ENCODE assay signal across 27 mouse cellular contexts in genomic region chr13:41445067-41445808, GRCm38 (mm10). TPM values are rescaled to one million over a fixed set of nuclear protein-coding genes. Genes with fewer than 3 reads are reported as not detected.
A peak's percentile ranks its signal among the peaks of the same experiment; 100 is the strongest.
DNase-seq lines count a peak whose midpoint lies in the region; ATAC-seq and TF ChIP-seq lines count a peak whose summit lies in the region.
"Had no signal": no experiment of that assay in that cellular context is flagged by ENCODE, and none has a peak within 500 bp of the region (broad histone marks: within the 10 kb centered on the region; RNA-seq: fewer than 3 reads in every experiment).

No protein-coding gene starts in this region.

- TF ChIP-seq POLR2A in embryonic fibroblast, embryonic 13.5 days (IDR thresholded peaks at IDR 0.05; ENCODE audit: low read depth, low read length): no peak

- ATAC-seq in CD4-positive, CD25-positive, alpha-beta regulatory T cell, adult 4 months: peak; percentile 47
- no peak for ATAC-seq in lung, postnatal 0 days
- ATAC-seq: forebrain, embryonic 13.5 days; forebrain, embryonic 16.5 days; hindbrain, postnatal 0 days; intestine, postnatal 0 days; Patski had no signal

- H3K9me3 ChIP-seq in lung, postnatal 0 days (ENCODE audit: low read length): no peaks in the 10 kb centered on the region
- H3K9me3 ChIP-seq: embryonic facial prominence, embryonic 10.5 days; embryonic facial prominence, embryonic 13.5 days; forebrain, embryonic 10.5 days; forebrain, embryonic 13.5 days; heart, embryonic 12.5 days; heart, embryonic 15.5 days had no signal

- no peaks in the 10 kb centered on the region for H3K27me3 ChIP-seq in lung, postnatal 0 days (replicated peaks; ENCODE audit: insufficient read depth, low read length)
- H3K27me3 ChIP-seq: embryonic facial prominence, embryonic 13.5 days; forebrain, embryonic 13.5 days; Patski had no signal

- H3K4me2 ChIP-seq in lung, postnatal 0 days (replicated peaks; ENCODE audit: low read depth, low read length): no peak overlapping the region
- H3K4me2 ChIP-seq: embryonic facial prominence, embryonic 13.5 days; forebrain, embryonic 13.5 days; heart, embryonic 12.5 days; heart, embryonic 15.5 days; hindbrain, embryonic 14.5 days had no signal

- H3K4me1 ChIP-seq in embryonic fibroblast, embryonic 13.5 days (ENCODE audit: control insufficient read depth, insufficient read depth, low read length): peaks cover 22% of the 10 kb centered on the region
- peaks cover 6% of the 10 kb centered on the region; the same call in 1 of the 2 replicates for H3K4me1 ChIP-seq in lung, postnatal 0 days (ENCODE audit: insufficient read depth, low read depth, low read length)
- H3K4me1 ChIP-seq: heart, embryonic 12.5 days; heart, embryonic 15.5 days had no signal

- 92% methylated on average over 3 of the region's 3 CpGs for WGBS in lung, postnatal 0 days

- DNase-seq in Muller cell, postnatal 12 days (ENCODE audit: inconsistent ontology term): peak; percentile 46
- no peak for DNase-seq in spleen, postnatal 10 days (ENCODE audit: low spot score in 2 of 2)
- no peak for DNase-seq in lung, postnatal 0 days (ENCODE audit: low spot score)
- no peak for DNase-seq in B cell, adult 2 months
- DNase-seq: adrenal gland, adult 2 months; adrenal gland, postnatal 25 days; cerebellum, adult 18-20 months; cerebellum, adult 9-11 months; cerebellum, postnatal 36 days; embryo, embryonic 11 days; gastrocnemius, postnatal 25 days; heart, adult 18-20 months; heart, postnatal 4 days; kidney, adult 2 months had no signal

- no peak for TF ChIP-seq EP300 in lung, postnatal 0 days (IDR thresholded peaks at IDR 0.05)

- H3K4me3 ChIP-seq in embryonic fibroblast, embryonic 13.5 days (ENCODE audit: insufficient read depth, low read length): no peak overlapping the region
- no peak overlapping the region for H3K4me3 ChIP-seq in lung, postnatal 0 days (ENCODE audit: low read depth, low read length)
- H3K4me3 ChIP-seq: embryonic facial prominence, embryonic 10.5 days; embryonic facial prominence, embryonic 13.5 days; forebrain, embryonic 10.5 days; forebrain, embryonic 13.5 days; heart, embryonic 12.5 days; heart, embryonic 15.5 days had no signal

- no peaks in the 10 kb centered on the region for H3K36me3 ChIP-seq in lung, postnatal 0 days (ENCODE audit: insufficient read depth, low read length)
- H3K36me3 ChIP-seq: embryonic facial prominence, embryonic 10.5 days; embryonic facial prominence, embryonic 13.5 days; forebrain, embryonic 10.5 days; heart, embryonic 12.5 days; heart, embryonic 15.5 days had no signal

- H3K27ac ChIP-seq in embryonic fibroblast, embryonic 13.5 days (ENCODE audit: insufficient read depth, low read length): peak overlapping the region; percentile 65
- H3K27ac ChIP-seq in lung, postnatal 0 days (ENCODE audit: low read length): no peak overlapping the region
- H3K27ac ChIP-seq: embryonic facial prominence, embryonic 10.5 days; embryonic facial prominence, embryonic 13.5 days; forebrain, embryonic 10.5 days; forebrain, embryonic 13.5 days; heart, embryonic 15.5 days; hindbrain, embryonic 14.5 days; hindbrain, postnatal 0 days had no signal

- TF ChIP-seq CTCF in embryonic fibroblast, embryonic 13.5 days (IDR thresholded peaks at IDR 0.05; ENCODE audit: borderline replicate concordance, insufficient read depth, low read length): no peak
- no peak for TF ChIP-seq CTCF in lung, postnatal 0 days (IDR thresholded peaks at IDR 0.05)

- H3K9ac ChIP-seq in lung, postnatal 0 days (replicated peaks; ENCODE audit: low read depth): no peak overlapping the region
- H3K9ac ChIP-seq: embryonic facial prominence, embryonic 13.5 days; forebrain, embryonic 13.5 days; heart, embryonic 12.5 days; heart, embryonic 15.5 days; hindbrain, embryonic 14.5 days had no signal

RNA-seq across cellular contexts. Expression of gene Nedd9, which starts 41.9 kb away (rescaled TPM):
- 100 to 1,000 TPM; 122 to 144 TPM for polyA plus RNA-seq in CD4-positive, CD25-positive, alpha-beta regulatory T cell, adult 4 months (2017; shearing (Covaris generic))
- polyA plus RNA-seq in embryonic fibroblast, embryonic 13.5 days (2011; ENCODE audit: insufficient read length, low read depth, missing spikeins): 51.7 and 65.6 TPM in 2 replicates
- polyA plus RNA-seq in lung, postnatal 0 days (2015; fragmentation: Nextera tagmentation; extraction: Ambion mirVana): 79.1 and 79.3 TPM in 2 replicates
